Mouse (Mus musculus): ENCODE measurements around the gene Cds2.

Cds2 gene

GRCm38 (mm10) chr2:132265196-132265595, 2.2 kb downstream of the Cds2 start:
- 81% methylated on average over 9 of the region's 9 CpGs for WGBS

GRCm38 (mm10) chr2:132266086-132266485, 3.1 kb downstream of the Cds2 start:
- WGBS, result 88% methylated on average over 3 of the region's 3 CpGs

GRCm38 (mm10) chr2:132269217-132269616, 6.3 kb downstream of the Cds2 start:
- WGBS, result 72% methylated on average over 3 of the region's 3 CpGs

DNA sequence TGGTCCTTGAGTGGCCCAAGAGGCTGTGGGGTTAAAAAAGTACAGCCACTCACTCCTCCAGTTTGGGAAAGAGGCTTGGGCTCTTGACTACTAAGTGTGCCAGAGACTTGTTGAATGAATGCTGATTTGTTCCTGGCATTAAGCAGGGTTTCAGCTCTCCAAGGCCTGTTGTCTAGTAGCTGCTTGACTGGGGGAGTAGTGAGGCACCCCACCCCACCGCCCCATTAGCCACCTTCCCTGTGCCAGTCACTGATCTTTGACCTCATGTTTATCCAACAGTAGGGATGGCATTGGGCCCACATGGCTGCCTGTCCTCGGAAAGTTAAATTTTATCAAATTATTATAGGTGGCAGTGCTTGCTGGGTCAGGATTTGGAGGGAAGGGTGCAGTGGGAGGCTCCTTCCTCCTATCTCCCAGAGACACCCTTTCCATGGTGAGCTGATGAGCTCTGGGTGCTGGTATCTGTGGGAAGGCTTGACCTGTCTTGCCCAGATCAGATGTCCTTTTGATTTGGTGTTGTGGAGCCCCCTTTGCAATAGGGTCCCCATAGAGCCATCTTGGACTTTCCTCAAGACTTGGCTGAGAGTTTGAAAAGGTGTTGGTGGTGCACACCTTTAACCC, 7.5 kb downstream of the Cds2 start:
- WGBS, result 68% methylated on average over 2 of the region's 2 CpGs

- WGBS, result 30% methylated on average over 6 of the region's 6 CpGs
Observed at GRCm38 (mm10) chr2:132272694-132273389, 9.9 kb downstream of the Cds2 start.

GRCm38 (mm10) chr2:132275527-132275926, 12.6 kb downstream of the Cds2 start:
- WGBS, result 72% methylated on average over 4 of the region's 4 CpGs

GRCm38 (mm10) chr2:132276249-132276648, 13.3 kb downstream of the Cds2 start:
- WGBS, result 85% methylated on average over 4 of the region's 4 CpGs

DNA sequence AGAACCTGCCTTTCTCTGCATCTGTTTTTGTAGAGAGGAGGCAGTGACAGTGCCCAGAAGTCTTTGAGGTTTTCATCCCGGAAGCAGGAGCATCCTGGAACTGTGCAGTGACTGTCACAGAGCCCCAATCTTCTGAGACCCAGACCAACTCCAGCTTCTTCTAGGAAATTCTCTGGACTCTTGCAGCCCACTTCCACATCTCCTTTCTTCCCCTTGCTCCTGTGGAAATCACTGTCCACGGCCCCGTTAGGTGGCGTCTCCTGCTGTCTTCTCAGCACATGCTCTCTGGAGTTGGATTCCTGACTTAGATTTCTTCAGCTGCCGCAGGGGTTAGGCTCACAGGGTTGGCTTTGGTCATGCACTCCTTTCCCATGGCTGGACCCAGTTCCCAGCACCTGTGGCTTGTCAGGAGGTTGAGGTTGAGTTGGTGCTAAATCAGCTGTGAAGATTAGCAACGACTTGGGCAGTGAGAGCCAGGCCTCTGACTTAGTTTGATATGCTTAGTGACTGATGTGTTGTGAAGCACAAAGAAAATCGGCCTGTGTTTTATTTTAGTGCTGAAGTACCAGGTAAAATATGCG, 15.4 kb downstream of the Cds2 start:
- WGBS, result 62% methylated on average over 8 of the region's 8 CpGs

DNA sequence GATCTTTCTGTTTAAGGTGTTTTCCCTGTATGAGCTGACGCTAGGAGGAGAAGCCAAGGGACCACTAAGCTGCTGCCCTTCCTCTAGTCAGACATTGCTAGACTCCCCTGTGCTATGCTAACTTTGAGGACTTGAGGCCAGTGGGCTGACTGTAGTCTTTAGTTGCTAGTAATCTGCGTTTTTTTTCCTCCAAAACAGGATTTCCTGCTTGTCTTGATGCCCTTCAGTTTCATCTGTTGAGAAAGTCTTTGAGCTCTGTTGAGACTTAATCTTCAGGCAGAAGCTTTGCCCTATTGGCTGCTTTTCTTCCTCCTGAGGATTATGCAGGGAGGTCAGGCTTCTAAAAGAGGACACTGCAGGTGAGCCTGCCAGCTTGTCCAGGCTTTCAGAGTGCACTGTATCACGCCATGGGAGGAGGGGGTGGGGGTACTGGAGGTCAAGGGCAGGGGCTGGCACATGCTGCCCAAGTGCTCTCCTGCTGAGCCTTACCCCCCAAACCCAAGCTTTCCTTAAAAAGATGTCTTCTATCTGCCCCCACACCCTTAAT, 16.5 kb downstream of the Cds2 start:
- 59% methylated on average over 3 of the region's 3 CpGs for WGBS

- WGBS, result 62% methylated on average over 4 of the region's 4 CpGs
Observed at GRCm38 (mm10) chr2:132279978-132280377, 17.0 kb downstream of the Cds2 start.

- WGBS, result 85% methylated on average over 10 of the region's 10 CpGs
Observed at GRCm38 (mm10) chr2:132280518-132281120, 17.7 kb downstream of the Cds2 start.

DNA sequence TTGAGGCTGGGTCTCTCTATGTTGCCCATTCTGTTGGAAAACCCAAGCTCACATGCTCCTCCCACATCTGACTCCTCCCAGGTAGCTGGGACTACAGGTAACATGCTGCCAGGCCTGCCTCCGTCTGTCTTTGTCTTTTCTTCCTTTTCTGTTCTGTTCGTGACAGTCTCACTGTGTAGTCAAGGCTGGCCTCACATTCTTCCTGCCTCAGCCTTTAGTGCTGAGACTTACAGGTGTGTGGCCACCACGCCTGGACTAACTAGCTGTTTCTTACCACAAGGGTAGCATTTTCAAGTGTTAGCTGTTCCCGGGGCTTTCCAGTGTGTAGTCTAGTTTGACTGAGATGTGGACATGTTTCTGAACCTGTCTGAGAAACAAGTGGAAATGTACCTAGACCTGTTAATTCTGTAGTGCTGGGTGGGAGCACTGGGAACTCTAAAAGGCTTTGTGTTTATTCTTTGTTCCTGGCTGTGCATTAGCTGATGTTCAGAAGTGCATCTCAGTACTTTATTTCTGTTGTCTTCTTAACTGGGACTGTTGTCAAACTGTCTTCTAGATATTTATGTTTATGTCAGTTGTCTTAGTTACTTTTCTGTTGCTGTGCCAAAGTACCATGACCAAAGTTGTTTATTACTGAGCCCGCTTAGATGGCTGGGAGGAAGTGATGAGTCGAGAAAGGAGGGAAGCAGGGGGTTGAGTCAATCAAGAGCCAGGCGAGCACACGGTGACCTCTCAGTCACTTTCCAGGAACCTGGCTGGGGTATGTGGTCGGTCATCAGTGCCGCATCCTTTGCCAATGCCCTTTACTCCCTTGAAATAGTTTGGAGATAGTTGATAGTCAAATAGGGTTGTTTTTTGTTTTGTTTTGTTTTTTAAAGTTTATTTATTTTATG, 18.9 kb downstream of the Cds2 start:
- 60% methylated on average over 10 of the region's 10 CpGs for WGBS

GRCm38 (mm10) chr2:132282453-132283174, 19.7 kb downstream of the Cds2 start:
- WGBS, result 41% methylated on average over 12 of the region's 12 CpGs

- 26% methylated on average over 15 of the region's 15 CpGs for WGBS
Observed at GRCm38 (mm10) chr2:132283236-132284070, 20.5 kb downstream of the Cds2 start.

- 60% methylated on average over 12 of the region's 12 CpGs for WGBS
Observed at GRCm38 (mm10) chr2:132284492-132285139, 21.7 kb downstream of the Cds2 start.

GRCm38 (mm10) chr2:132285722-132286121, 22.8 kb downstream of the Cds2 start:
- 82% methylated on average over 5 of the region's 5 CpGs for WGBS

- WGBS, result 56% methylated on average over 9 of the region's 9 CpGs
Observed at GRCm38 (mm10) chr2:132286376-132287076, 23.6 kb downstream of the Cds2 start.

- WGBS, result 66% methylated on average over 5 of the region's 7 CpGs
Observed at GRCm38 (mm10) chr2:132289213-132289612, 26.3 kb downstream of the Cds2 start.

DNA sequence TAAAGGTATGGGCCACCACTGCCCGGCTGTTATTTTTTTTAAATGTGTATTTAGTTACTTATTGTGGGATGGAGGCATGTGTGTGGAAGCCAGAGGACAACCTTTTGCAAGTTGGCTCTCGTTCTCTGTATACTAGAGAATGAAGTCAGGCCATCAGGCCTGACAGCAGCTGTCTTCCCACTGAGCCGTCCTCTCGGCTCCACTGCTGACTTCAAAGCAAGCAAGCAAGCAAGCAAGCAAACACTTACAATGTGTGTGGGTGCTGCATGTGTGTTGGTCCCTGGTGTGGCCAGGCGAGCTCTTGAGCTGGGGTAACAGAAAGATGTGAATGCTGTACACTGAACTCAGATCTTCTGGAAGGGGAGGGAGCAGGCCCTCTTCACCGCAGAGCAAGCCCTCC, 27.9 kb downstream of the Cds2 start:
- 37% methylated on average over 6 of the region's 6 CpGs for WGBS

Measured in cerebral cortex, adult 2 months (tissue).